Mouse (Mus musculus) megakaryocyte, embryonic 14.5 days (primary cell): ENCODE data around the gene Vpreb3.

Experiments
- FLI1 ChIP-seq: IDR thresholded peaks from 2 replicates; pipeline ENCODE4 v1.6.1; 2012; ENCODE audit warnings: low read length, inconsistent platforms, mixed read lengths
- GATA1 ChIP-seq: IDR thresholded peaks from 3 replicates; pipeline ENCODE4 v1.6.1; 2012; ENCODE audit warnings: mixed read lengths, low read length, inconsistent platforms, borderline replicate concordance

- TF ChIP-seq GATA1 (no peak), FLI1 (no peak)
Observed at GRCm38 (mm10) chr10:75945213-75945612, 2.4 kb downstream of the Vpreb3 start.
